Mouse (Mus musculus): ENCODE measurements around the gene Cdca8.

DNA sequence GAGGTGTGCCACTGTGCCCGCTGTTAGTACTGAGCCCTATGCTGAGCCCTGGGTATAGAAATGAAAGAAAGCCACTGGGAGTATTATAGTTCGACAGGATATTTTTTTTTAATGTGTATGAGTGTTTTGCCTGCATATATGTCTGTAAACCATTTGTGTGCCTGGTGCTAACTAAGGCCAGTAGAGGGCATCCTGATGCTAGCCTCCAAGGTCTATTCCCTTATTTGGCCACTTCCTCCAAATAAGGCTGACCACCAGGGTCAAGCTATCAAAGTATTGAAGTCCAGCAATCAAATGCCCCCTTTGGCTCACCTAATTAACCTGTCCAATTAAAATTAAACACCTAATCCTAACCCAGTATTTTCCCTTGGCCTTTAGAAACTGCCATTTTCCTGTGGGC is 5.8 kb upstream of the Cdca8 start:
- TF ChIP-seq TAL1 (IDR thresholded peaks at IDR 0.05; ENCODE audit: low read length) (no peak), CTCF (IDR thresholded peaks at IDR 0.05 in 2 of 3, conservative IDR thresholded peaks at IDR 0.05 in 1 of 3; ENCODE audit: control insufficient read depth in 1 of 3, insufficient read depth in 1 of 3, low read depth in 2 of 3, low read length in 3 of 3, poor library complexity in 1 of 3, severe bottlenecking in 1 of 3) (peak; percentile 23 to 44 (median 31)), EP300 (IDR thresholded peaks at IDR 0.05; ENCODE audit: low read depth in 1 of 2, low read length in 2 of 2) (no peak), E2F4 (IDR thresholded peaks at IDR 0.05; ENCODE audit: borderline replicate concordance, low read depth, low read length) (no peak), CHD2 (IDR thresholded peaks at IDR 0.05; ENCODE audit: low read length) (no peak), POLR2A (IDR thresholded peaks at IDR 0.05; ENCODE audit: control insufficient read depth in 1 of 2, insufficient read depth in 1 of 2, low read depth in 1 of 2, low read length in 2 of 2, poor library complexity in 1 of 2) (no peak), MAFK (IDR thresholded peaks at IDR 0.05; ENCODE audit: borderline replicate concordance, low read depth, low read length) (no peak), KAT2A (conservative IDR thresholded peaks at IDR 0.05; ENCODE audit: low read depth, low read length) (no peak), RCOR1 (IDR thresholded peaks at IDR 0.05; ENCODE audit: low read depth, low read length) (no peak), MYC (IDR thresholded peaks at IDR 0.05; ENCODE audit: low read depth, low read length) (no peak)
